Mouse (Mus musculus) adrenal gland, adult (tissue): ENCODE measurements around the gene Ces4a.
"Not testable (repeated sequence)": the region's sequence is repeated elsewhere in the genome, so short reads cannot be mapped to it uniquely, and the experiment has no call there.

ENCODE experiments used
- DNase-seq, 2 experiments: peaks; one replicate each; pipeline ENCODE4 v3.0.0; 2022 to 2023; ENCODE audit warnings: low spot score in 1 of 2; ENCODE audit not compliant: inconsistent age in 2 of 2

Gene Ces4a

GRCm38 (mm10) chr8:105169582-105169981, 38.0 kb downstream of the Ces4a start:
- DNase-seq: peak in 1 of 2 experiments; percentile 76

GRCm38 (mm10) chr8:105170041-105170380, 38.4 kb downstream of the Ces4a start:
- DNase-seq: no peak

- peak; percentile 98 to 99 for DNase-seq
These were observed 38.9 kb downstream of the Ces4a start, which contains the start of gene Cbfb for GRCm38 (mm10) chr8:105170381-105171115. Gene Cbfb (plus strand): TSS chr8:105170674.

- peak; percentile 76 to 91 for DNase-seq
These were observed 39.8 kb downstream of the Ces4a start for GRCm38 (mm10) chr8:105171116-105172002.

- no peak for DNase-seq
These were observed 40.4 kb downstream of the Ces4a start for GRCm38 (mm10) chr8:105172003-105172362.

GRCm38 (mm10) chr8:105175287-105175686, 43.7 kb downstream of the Ces4a start:
- DNase-seq: not testable (repeated sequence)

- DNase-seq: no peak
These were observed 46.7 kb downstream of the Ces4a start for GRCm38 (mm10) chr8:105178211-105178800.

- no peak for DNase-seq
These were observed 50.6 kb downstream of the Ces4a start for GRCm38 (mm10) chr8:105182201-105182600.

GRCm38 (mm10) chr8:105186467-105187005, 54.9 kb downstream of the Ces4a start:
- DNase-seq: peak in 1 of 2 experiments; percentile 49

- DNase-seq: no peak
These were observed 60.6 kb downstream of the Ces4a start for GRCm38 (mm10) chr8:105192182-105192581.
